Mouse (Mus musculus): ENCODE data around the gene Tnfaip8l1.

- no peak for TF ChIP-seq CTCF (IDR thresholded peaks at IDR 0.05; ENCODE audit: borderline replicate concordance, insufficient read depth, low read length)
- TF ChIP-seq POLR2A (IDR thresholded peaks at IDR 0.05; ENCODE audit: low read depth, low read length): no peak
Measured at GRCm38 (mm10) chr17:56136558-56136957, 25.7 kb upstream of the Tnfaip8l1 start.

Measured in embryonic fibroblast, embryonic 13.5 days (primary cell).